Comparison of ENCODE assay signal across 16 mouse cellular contexts in genomic region chr12:25313212-25313611, GRCm38 (mm10).
"Had no signal": no experiment of that assay in that cellular context is flagged by ENCODE, and none has a peak within 500 bp of the region (broad histone marks: within the 10 kb centered on the region; RNA-seq: fewer than 3 reads in every experiment).

No protein-coding gene starts in this region.

- H3K4me1 ChIP-seq: midbrain, embryonic 13.5 days; midbrain, embryonic 15.5 days; neural tube, embryonic 12.5 days had no signal

- H3K9ac ChIP-seq: lung, embryonic 15.5 days; midbrain, embryonic 13.5 days; midbrain, embryonic 15.5 days; neural tube, embryonic 12.5 days; stomach, embryonic 15.5 days had no signal

- H3K36me3 ChIP-seq: lung, embryonic 15.5 days; midbrain, embryonic 13.5 days; midbrain, embryonic 15.5 days; neural tube, embryonic 12.5 days; stomach, embryonic 15.5 days had no signal

- DNase-seq: lung, adult 2 months; lung, postnatal 14 days; lung, postnatal 36 days; right cerebral cortex, postnatal 14 days; thymus, adult 2 months; thymus, postnatal 25 days; thymus, postnatal 4 days had no signal

- H3K4me3 ChIP-seq: lung, embryonic 15.5 days; megakaryocyte, embryonic 14.5 days; midbrain, embryonic 13.5 days; midbrain, embryonic 15.5 days; neural tube, embryonic 12.5 days; stomach, embryonic 15.5 days had no signal

- H3K27ac ChIP-seq: lung, embryonic 15.5 days; macrophage; midbrain, embryonic 13.5 days; midbrain, embryonic 15.5 days; neural tube, embryonic 12.5 days; stomach, embryonic 15.5 days; stomach, postnatal 0 days had no signal

- H3K9me3 ChIP-seq: lung, embryonic 15.5 days; megakaryocyte, embryonic 14.5 days; midbrain, embryonic 13.5 days; midbrain, embryonic 15.5 days; neural tube, embryonic 12.5 days; stomach, embryonic 15.5 days had no signal

- H3K4me2 ChIP-seq: lung, embryonic 15.5 days; midbrain, embryonic 11.5 days; midbrain, embryonic 13.5 days; midbrain, embryonic 15.5 days; neural tube, embryonic 12.5 days; stomach, embryonic 15.5 days had no signal

- H3K27me3 ChIP-seq: lung, embryonic 15.5 days; midbrain, embryonic 13.5 days; midbrain, embryonic 15.5 days; neural tube, embryonic 12.5 days; stomach, embryonic 15.5 days had no signal
